Mouse (Mus musculus): ENCODE results near the gene Slc17a9.

- TF ChIP-seq POLR2A (IDR thresholded peaks at IDR 0.05; ENCODE audit: control insufficient read depth, low read depth, low read length) (no peak), CTCF (IDR thresholded peaks at IDR 0.05; ENCODE audit: control insufficient read depth, insufficient read depth, insufficient replicate concordance, low read depth, low read length) (no peak)
Observed at GRCm38 (mm10) chr2:180725856-180726629, 980 bp downstream of the Slc17a9 start.
